Mouse (Mus musculus) CH12.LX (cell line): ENCODE measurements around the gene Bckdk.

ENCODE experiments used
- CTCF ChIP-seq, 2 experiments: IDR thresholded peaks in 1 of 2; conservative IDR thresholded peaks in 1 of 2; 2 replicates each; pipeline ENCODE4 v1.5.1; 2011 to 2012; ENCODE audit warnings: low read depth in 2 of 2, low read length in 2 of 2, improper control_type of control experiment in 1 of 2, inconsistent platforms in 1 of 2, mild to moderate bottlenecking in 1 of 2, moderate library complexity in 1 of 2
- HCFC1 ChIP-seq: IDR thresholded peaks from 2 replicates; pipeline ENCODE4 v1.6.1; 2012; ENCODE audit warnings: low read depth, mild to moderate bottlenecking, inconsistent platforms, low read length, improper control_type of control experiment
- JUN ChIP-seq: IDR thresholded peaks from 2 replicates; pipeline ENCODE4 v1.6.1; 2011; ENCODE audit warnings: low read depth, mild to moderate bottlenecking, low read length, improper control_type of control experiment, moderate library complexity; ENCODE audit not compliant: insufficient read depth
- POLR2A ChIP-seq: IDR thresholded peaks from 2 replicates; pipeline ENCODE4 v1.6.1; 2011; ENCODE audit warnings: low read depth, mild to moderate bottlenecking, improper control_type of control experiment, low read length
- SMC3 ChIP-seq: IDR thresholded peaks from 2 replicates; pipeline ENCODE4 v1.6.1; 2011; ENCODE audit warnings: low read depth, low read length, improper control_type of control experiment
- ZC3H11A ChIP-seq: IDR thresholded peaks from 2 replicates; pipeline ENCODE4 v1.6.1; 2012; ENCODE audit warnings: low read depth, mild to moderate bottlenecking, inconsistent platforms, low read length, improper control_type of control experiment

DNA sequence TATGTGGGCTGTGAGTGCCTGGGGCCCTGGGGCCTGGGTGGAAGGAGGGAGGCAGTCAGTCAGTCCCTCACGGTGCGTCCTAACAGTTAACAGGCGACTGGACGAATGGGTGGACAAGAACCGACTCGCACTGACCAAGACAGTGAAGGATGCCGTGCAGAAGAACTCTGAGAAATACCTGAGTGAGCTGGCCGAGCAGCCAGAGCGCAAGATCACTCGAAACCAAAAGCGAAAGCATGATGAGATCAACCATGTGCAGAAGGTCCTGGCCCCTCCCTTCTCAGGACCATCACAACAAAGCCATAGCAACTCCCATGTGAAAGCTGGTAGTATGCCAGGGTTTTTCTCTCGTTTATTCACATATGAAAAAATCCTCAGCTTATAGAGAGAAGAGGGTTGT, 11.4 kb downstream of the Bckdk start:
- TF ChIP-seq SMC3 (no peak), CTCF (conservative IDR thresholded peaks at IDR 0.05 in 1 of 2, IDR thresholded peaks at IDR 0.05 in 1 of 2; ENCODE audit: low read depth in 2 of 2, low read length in 2 of 2) (no peak), HCFC1 (no peak; the same call in 1 of the 2 replicates), JUN (peak; percentile 40; the same call in 1 of the 2 replicates), ZC3H11A (no peak), POLR2A (peak; percentile 63)
